8 mouse cellular contexts compared by ENCODE assay signal in the genomic region with DNA sequence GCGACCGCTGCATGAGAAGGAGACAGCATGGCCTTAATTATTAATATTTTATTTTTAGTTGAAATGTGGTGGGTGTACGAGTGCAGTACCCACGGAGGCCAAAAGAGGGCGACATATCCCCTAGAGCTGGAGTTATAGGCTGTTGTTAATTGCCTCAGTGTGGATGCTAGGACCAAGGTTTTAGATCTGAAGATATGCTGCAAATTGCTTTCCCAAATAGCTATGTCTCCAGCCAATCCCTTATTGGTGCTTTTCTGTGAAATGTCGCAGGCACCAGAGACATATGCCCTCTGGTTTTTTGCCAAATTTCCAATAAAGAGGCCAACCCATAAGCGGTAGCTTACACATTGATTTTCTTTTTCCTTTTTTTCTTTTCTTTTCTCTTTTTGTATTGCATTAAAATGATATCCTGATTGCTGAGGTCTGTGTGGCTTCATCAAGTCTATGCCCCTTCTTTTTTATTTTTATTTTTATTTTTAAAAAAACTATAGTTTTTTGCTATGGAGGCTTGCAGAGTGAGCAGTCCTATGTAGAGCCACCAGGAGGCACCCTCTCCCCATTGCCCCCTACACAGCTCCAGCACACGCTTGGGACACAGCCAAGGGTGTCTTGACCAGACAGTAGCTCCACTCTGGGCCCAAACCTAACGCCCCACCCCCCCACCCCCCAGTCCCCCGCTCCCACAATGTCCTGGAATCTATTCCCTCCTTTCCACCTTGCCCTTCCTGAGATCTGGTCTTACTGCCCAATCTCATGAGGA. TPM values are rescaled to one million over a fixed set of nuclear protein-coding genes. Genes with fewer than 3 reads are reported as not detected.
DNase-seq lines count a peak whose midpoint lies in the region; ATAC-seq and TF ChIP-seq lines count a peak whose summit lies in the region.

No protein-coding gene starts in this region.

- no peaks in the 10 kb centered on the region for H3K36me3 ChIP-seq in heart, adult 2 months (ENCODE audit: control insufficient read depth, insufficient read depth, low read length)
- no peaks in the 10 kb centered on the region for H3K36me3 ChIP-seq in heart, embryonic 10.5 days
- no peaks in the 10 kb centered on the region for H3K36me3 ChIP-seq in forebrain, embryonic 16.5 days (ENCODE audit: control insufficient read depth, insufficient read depth)
- no peaks in the 10 kb centered on the region for H3K36me3 ChIP-seq in midbrain, embryonic 12.5 days

- no peaks in the 10 kb centered on the region for H3K9me3 ChIP-seq in heart, embryonic 10.5 days
- H3K9me3 ChIP-seq in forebrain, embryonic 16.5 days (ENCODE audit: control insufficient read depth, low read length) = no peaks in the 10 kb centered on the region
- no peaks in the 10 kb centered on the region for H3K9me3 ChIP-seq in midbrain, embryonic 12.5 days

- TF ChIP-seq POLR2A in heart, adult 2 months (IDR thresholded peaks at IDR 0.05; ENCODE audit: insufficient read depth, low read depth, low read length) = no peak

- no peaks in the 10 kb centered on the region for H3K27me3 ChIP-seq in heart, adult 2 months (ENCODE audit: control insufficient read depth, insufficient read depth, low read length)
- H3K27me3 ChIP-seq in heart, embryonic 10.5 days (ENCODE audit: insufficient read depth, poor library complexity, severe bottlenecking) = no peaks in the 10 kb centered on the region
- no peaks in the 10 kb centered on the region for H3K27me3 ChIP-seq in forebrain, embryonic 16.5 days (replicated peaks; ENCODE audit: control insufficient read depth, insufficient read depth, low read length)
- no peaks in the 10 kb centered on the region for H3K27me3 ChIP-seq in midbrain, embryonic 12.5 days

- intact Hi-C loops in heart, adult 2 months (cut with DNase I) = loop anchor here (1.0 to 10.0 kb wide), 4 partner anchors 126 to 378 kb away; no protein-coding TSS in a partner anchor
- intact Hi-C loops in left cerebral cortex, postnatal 25 days (cut with DNase I) = loop anchor here (1.0 kb wide), 1 partner anchor 144 kb away; no protein-coding TSS in a partner anchor

- no peaks in the 10 kb centered on the region for H3K79me2 ChIP-seq in heart, adult 2 months (replicated peaks; ENCODE audit: control insufficient read depth, insufficient read depth, low read length)

- no peak overlapping the region for H3K4me3 ChIP-seq in heart, adult 2 months
- no peak overlapping the region for H3K4me3 ChIP-seq in heart, embryonic 10.5 days
- H3K4me3 ChIP-seq in forebrain, embryonic 16.5 days (replicated peaks; ENCODE audit: low read length) = no peak overlapping the region
- no peak overlapping the region for H3K4me3 ChIP-seq in midbrain, embryonic 12.5 days

- 24% methylated on average over 10 of the region's 10 CpGs for WGBS in heart, adult 2 months
- 25% methylated on average over 10 of the region's 10 CpGs for WGBS in heart, embryonic 10.5 days
- 22% methylated on average over 10 of the region's 10 CpGs for WGBS in forebrain, embryonic 16.5 days
- 26% methylated on average over 10 of the region's 10 CpGs for WGBS in midbrain, embryonic 12.5 days

- peak; percentile 70 for TF ChIP-seq CTCF in heart, adult 2 months (IDR thresholded peaks at IDR 0.05)

- peak; percentile 52; the same call in 1 of the 2 replicates for ATAC-seq in cerebellum, adult (ENCODE audit: insufficient number of reproducible peaks, low FRiP score, low TSS enrichment)
- peak; percentile 72 for ATAC-seq in forebrain, embryonic 16.5 days
- ATAC-seq in midbrain, embryonic 12.5 days (ENCODE audit: low FRiP score, low read depth) = 0 out of 2 replicates have a peak, but pooled peaks have one; percentile 52

- no peaks in the 10 kb centered on the region for H3K4me1 ChIP-seq in heart, adult 2 months (ENCODE audit: control insufficient read depth, insufficient read depth, low read length)
- peaks cover 14% of the 10 kb centered on the region for H3K4me1 ChIP-seq in heart, embryonic 10.5 days
- H3K4me1 ChIP-seq in forebrain, embryonic 16.5 days (replicated peaks; ENCODE audit: control insufficient read depth, insufficient read depth, low read length) = peaks cover 3% of the 10 kb centered on the region
- H3K4me1 ChIP-seq in midbrain, embryonic 12.5 days = 0 out of 2 replicates have a peak, but pooled peaks cover 6% of the 10 kb centered on the region

- H3K27ac ChIP-seq in heart, adult 2 months = no peak overlapping the region
- no peak overlapping the region for H3K27ac ChIP-seq in heart, embryonic 10.5 days
- no peak overlapping the region for H3K27ac ChIP-seq in forebrain, embryonic 16.5 days (ENCODE audit: low read length)
- no peak overlapping the region for H3K27ac ChIP-seq in midbrain, embryonic 12.5 days (replicated peaks)

- no peak overlapping the region for H3K4me2 ChIP-seq in forebrain, embryonic 16.5 days (ENCODE audit: low read length)
- no peak overlapping the region for H3K4me2 ChIP-seq in midbrain, embryonic 12.5 days (replicated peaks)

- H3K9ac ChIP-seq in heart, adult 2 months (ENCODE audit: low read depth, low read length) = no peak overlapping the region
- H3K9ac ChIP-seq in forebrain, embryonic 16.5 days (replicated peaks; ENCODE audit: low read depth, low read length) = no peak overlapping the region
- no peak overlapping the region for H3K9ac ChIP-seq in midbrain, embryonic 12.5 days (replicated peaks)

- peak; percentile 34 to 63 for DNase-seq in heart, adult 2 months
- DNase-seq in heart, embryonic 10.5 days (ENCODE audit: low spot score) = no peak
- DNase-seq in hindlimb bud, embryonic 11.5 days (ENCODE audit: extremely low spot score, low read depth, low spot score) = peak; percentile 6
- peak; percentile 33 to 43 for DNase-seq in left cerebral cortex, postnatal 25 days (ENCODE audit: low spot score in 2 of 2)
- DNase-seq in spleen, postnatal 10 days (ENCODE audit: low spot score in 2 of 2) = peak; percentile 63 to 81

- TF ChIP-seq EP300 in heart, adult 2 months (IDR thresholded peaks at IDR 0.05; ENCODE audit: insufficient read depth, low read depth, low read length) = peak; percentile 80

RNA-seq across cellular contexts. Expression of a gene that starts 38.7 kb away (rescaled TPM):
- total RNA-seq in heart, adult 2 months (2021) = 10 to 100 TPM; 49.5 to 53.2 TPM
- 26.6 and 31.8 TPM in 2 replicates for polyA plus RNA-seq in heart, adult 2 months (2012; rRNA removed)
- polyA plus RNA-seq in heart, embryonic 10.5 days (2016; fragmentation: Nextera tagmentation; extraction: Ambion mirVana) = 27.1 and 31.6 TPM in 2 replicates
- polyA plus RNA-seq in forebrain, embryonic 16.5 days (2015; fragmentation: Nextera tagmentation; extraction: Ambion mirVana) = 65.0 and 69.2 TPM in 2 replicates
- total RNA-seq in left cerebral cortex, postnatal 25 days (2021) = 10 to 100 TPM; 97.9 to 99.0 TPM
- polyA plus RNA-seq in midbrain, embryonic 12.5 days (2016; fragmentation: Nextera tagmentation; extraction: Ambion mirVana) = 83.4 and 91.3 TPM in 2 replicates
